Mouse (Mus musculus) embryo, embryonic 11.5 days (tissue): ENCODE results near the gene Man2b1.
"Not testable (repeated sequence)": the region's sequence is repeated elsewhere in the genome, so short reads cannot be mapped to it uniquely, and the experiment has no call there.

Experiments
- DNase-seq: peaks from one replicate; pipeline ENCODE4 v3.0.0-alpha.2; 2012; ENCODE audit warnings: low read depth, low spot score

Gene Man2b1

DNA sequence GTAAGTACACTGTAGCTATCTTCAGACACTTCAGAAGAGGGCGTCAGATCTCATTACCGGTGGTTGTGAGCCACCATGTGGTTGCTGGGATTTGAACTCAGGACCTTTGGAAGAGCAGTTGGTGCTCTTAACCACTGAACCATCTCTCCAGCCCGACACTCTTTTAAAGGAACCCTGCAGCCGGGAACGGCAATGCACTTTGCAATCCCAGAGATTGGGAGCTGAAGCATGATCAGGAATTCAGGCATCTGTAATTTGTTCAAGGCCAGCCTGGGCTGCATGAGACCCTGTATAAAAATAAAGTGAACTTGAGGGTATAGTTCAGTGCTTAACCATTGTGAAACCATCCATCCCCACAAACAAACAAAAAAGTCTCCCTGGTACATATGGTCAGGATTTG, 37.2 kb downstream of the Man2b1 start:
- not testable (repeated sequence) for DNase-seq

DNA sequence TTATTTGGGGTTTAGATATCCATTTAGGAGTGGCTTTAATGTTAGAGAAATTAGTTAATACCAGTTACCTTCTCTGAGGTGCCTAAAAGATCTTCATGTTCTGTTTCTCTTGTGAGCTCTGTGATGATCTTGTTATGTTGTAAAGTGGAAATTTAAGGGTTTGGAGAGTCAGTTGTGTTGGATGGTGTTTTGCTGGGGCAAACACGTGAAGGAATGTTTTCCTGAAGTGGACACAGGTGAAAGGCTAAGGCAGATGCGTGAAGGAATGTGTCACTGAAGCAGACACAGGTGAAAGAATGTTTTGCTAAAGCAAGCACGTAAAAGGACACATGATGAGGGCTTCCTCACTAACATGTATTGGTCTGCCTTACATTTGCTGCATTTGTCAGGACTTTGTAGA, 39.9 kb downstream of the Man2b1 start, which contains the start of gene Zfp791:
Gene Zfp791 (minus strand): TSS at position 101 of the 400 bp plus-strand sequence.
- DNase-seq, result no peak

DNA sequence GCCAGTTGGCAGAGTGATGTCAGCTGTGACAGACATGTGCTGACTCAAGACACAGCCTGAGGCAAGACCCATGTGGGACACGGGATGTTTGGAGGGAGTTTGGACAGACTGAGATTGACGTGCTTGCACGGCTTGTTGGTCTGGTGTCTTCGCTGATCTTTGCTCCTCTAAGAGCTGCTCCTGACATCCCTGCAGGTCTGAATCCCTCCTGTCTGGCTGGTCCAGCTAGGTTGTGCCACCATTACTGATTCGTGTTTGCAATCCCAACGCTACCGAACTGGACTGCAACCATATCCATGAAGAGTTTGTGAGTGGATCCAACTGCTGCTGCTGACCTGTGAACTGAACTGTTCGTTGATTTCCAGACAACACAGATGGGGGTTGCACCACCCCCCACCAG, 40.6 kb downstream of the Man2b1 start:
- DNase-seq, result no peak

DNA sequence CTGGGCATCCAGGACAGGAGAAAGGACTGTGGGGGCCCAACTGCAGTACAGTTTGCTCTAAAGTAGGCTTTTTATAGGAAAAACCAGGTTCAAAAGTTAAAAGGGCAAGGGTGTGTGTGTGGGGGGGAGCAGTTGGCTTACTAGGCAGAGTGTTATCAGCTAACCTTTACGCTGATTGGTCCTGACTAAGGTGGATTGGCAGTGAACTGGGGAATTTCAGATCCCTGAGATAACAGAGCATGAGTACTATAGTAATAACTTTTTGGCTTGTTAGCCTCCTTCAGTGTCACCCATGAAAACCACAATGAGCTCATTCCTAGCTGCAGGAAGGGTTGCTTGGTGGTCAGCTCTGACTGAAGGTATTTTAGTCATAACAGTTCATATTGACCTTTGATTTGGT, 49.3 kb downstream of the Man2b1 start:
- no peak for DNase-seq

DNA sequence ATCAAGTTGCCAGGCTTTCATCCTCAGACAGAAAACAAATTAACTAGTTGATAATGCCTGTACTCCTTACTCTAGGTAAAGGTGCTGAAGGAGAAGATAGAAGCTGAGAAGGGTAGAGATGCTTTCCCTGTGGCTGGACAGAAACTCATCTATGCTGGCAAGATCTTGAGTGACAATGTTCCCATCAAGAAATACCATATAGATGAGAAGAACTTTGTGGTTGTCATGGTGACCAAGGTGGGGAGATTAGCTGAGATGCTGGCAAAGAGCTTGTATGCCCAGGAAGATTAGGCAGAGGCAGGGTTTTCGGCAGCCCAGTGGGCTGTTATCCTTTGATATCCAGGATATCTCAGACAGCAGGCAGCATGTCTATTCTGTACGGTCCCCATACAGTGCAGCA, 52.6 kb downstream of the Man2b1 start:
- DNase-seq, result not testable (repeated sequence)

DNA sequence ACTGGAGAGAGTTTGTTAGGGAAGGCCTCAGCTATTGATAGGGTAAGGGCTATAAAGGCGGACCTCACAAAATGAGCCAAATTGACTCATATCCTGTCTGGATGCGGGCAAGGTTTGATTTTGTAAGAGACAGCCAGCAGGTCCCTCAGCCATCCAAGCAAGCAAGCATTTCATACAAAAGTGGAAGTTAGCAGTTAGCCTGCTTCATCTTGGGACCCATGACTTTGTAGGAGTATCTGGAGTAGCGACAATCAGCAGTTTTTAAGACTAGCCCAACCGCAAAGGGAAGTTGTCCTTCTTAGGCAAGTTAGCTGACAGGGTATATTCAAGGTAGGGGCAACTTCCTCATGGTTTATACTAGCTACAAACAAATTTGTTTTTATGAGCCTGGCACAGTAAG, 59.4 kb downstream of the Man2b1 start:
- DNase-seq, result no peak
